Mouse (Mus musculus) mature B cell (primary cell): Measurements from ENCODE around the gene Ffar2.

Experiments used
- in situ Hi-C: fragments of 300-500 bp; cut with MboI; formaldehyde crosslinking; loops from 2 replicates; pipeline ENCODE4 v1.14.3; 2019

Ffar2 gene

GRCm38 (mm10) chr7:30821532-30821931 lies 2.0 kb downstream of the Ffar2 start:
- in situ Hi-C loops: no loop called here

- in situ Hi-C loops: no loop called here
Measured at GRCm38 (mm10) chr7:30820854-30821445, 2.6 kb downstream of the Ffar2 start.

- in situ Hi-C loops: no loop called here
Measured at GRCm38 (mm10) chr7:30820131-30820530, 3.4 kb downstream of the Ffar2 start.

DNA sequence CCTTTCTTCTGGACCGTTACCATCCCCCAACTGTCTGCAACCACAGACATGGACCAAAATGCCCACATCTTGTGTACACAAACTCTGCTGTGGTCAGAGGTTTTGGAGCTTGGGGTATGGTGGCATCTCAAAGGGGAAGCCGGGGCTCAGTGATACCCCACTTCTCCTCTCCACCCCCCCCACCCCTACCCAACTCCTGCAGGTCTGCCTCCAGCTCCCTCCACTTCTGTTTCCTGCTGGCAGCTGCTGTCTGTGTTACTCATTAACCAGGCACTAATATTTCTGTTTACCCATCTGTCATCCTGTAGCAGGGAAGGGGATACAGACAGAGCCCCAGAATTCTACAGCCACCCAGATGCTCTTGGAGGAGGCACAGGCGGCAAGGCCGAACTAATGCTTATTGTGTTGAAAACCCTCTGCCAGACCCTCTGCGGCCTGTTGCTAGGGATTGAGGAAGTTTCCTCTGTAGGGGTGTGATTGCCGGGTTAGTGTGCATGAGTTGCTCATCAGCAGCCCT lies 11.2 kb downstream of the Ffar2 start:
- in situ Hi-C loops: no loop called here

DNA sequence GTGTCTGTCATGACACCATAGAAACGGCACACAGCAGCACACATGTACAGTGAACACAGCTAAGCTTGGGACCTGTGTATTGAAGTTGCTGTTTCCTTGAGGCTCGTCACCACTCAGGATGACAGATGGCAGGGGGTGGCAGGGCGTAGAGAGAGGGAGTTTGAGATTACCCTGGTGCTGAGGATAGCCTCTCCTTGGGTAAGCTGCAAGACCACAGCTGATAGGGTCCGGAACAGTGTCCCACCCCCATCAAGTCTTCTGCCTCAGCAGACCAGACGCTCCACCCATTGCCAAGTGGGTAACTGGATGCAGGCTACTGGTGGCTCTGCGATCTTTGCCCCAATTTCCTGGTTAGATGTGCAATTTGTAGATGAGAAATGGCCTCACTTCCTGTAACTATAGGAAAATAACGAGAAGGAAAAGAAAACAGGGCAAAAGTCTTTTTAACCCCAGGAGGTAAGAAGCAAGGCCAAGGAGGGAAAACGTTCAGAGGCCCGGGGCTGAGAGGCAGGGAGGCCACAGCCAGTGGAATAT lies 11.8 kb downstream of the Ffar2 start:
- in situ Hi-C loops: no loop called here

GRCm38 (mm10) chr7:30810319-30810718 lies 13.3 kb downstream of the Ffar2 start:
- in situ Hi-C loops: no loop called here

GRCm38 (mm10) chr7:30805924-30806323 lies 17.7 kb downstream of the Ffar2 start:
- in situ Hi-C loops: no loop called here

DNA sequence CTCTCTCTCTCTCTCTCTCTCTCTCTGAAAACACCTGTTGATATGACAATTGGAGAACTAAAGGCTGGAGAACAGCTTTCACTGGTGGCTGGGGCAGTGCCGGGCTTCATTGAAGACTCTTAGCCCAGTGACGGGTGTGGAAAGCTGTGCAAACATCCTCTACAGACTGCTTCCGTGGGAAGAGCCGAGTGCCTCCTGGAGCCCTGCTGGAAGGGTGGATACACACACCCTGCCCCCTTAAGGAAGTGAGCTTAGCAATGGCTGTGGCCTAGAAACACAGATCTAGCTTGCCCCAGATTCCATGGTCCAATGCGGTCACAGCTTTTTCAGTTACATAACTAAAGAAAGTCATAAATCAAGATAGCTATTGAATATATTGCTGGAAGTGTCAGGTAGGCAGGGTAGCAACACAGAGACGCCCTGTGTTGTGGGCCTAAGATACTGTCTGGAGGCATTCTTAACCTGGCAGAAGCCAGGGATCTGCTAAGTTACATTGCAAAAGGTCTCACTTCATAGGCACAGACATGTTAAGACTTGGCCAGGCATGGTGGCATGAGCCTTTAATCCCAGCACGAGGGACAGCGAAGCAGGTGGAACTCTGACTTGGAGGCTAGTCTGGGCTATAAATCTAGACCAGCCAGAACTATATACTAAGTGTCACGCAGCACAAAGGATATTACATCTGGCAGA lies 19.4 kb downstream of the Ffar2 start:
- in situ Hi-C loops: no loop called here

DNA sequence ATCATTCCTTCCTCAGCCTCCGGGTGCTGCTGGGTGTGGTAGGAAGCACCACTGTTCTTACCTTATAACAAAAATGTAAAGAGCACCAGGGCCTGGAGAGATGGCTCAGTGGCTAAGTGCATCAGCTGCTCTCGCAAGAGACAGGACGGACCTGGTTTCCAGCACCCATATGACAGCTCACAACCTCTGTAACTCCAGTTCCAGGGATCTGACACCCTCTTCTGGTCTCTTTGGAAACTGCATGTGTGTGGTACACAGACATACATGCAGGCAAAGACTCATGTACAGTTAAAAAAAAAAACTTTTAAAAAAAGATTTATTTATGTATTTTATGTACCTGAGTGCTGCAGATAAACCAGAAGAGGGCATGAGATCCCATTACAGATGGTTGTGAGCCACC lies 20.3 kb downstream of the Ffar2 start:
- in situ Hi-C loops: no loop called here

DNA sequence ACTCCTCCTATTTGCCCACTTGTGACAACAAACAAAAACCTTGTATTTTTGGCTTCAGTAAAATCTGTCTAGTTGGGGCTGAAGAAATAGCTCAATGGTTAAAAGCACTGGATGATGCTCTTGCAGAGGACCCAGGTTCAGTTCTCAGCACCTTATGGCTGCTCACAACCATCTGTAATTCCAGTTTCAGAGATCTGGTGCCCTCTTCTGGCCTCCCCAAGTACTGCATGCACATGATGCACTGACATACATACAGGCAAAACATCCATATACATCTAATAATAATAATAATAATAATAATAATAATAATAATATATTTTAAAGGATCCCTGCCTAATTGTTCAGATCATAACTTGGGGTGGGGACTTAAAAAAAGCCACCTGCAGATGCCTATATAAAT lies 22.9 kb downstream of the Ffar2 start:
- in situ Hi-C loops: no loop called here

DNA sequence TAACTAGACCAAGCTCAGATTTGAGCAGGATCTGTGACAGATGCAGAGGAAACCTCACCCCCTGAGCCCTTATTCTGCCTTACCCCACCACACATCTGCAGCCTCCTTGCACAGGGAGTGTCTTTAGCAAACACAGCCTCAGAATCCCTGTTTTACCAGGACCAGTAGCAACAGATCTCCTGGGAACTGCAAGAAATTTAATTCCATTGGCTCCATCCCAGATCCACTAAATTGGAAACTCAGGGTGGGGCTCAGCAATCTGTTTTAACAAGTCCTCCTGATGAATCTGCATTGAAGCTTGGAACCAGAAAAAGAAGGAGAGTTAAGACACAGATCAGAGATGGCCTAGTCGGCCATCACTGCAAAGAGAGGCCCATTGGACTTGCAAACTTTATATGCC lies 26.8 kb downstream of the Ffar2 start:
- in situ Hi-C loops: no loop called here

GRCm38 (mm10) chr7:30794921-30795320 lies 28.7 kb downstream of the Ffar2 start:
- in situ Hi-C loops: no loop called here

GRCm38 (mm10) chr7:30791921-30792320 lies 31.7 kb downstream of the Ffar2 start:
- in situ Hi-C loops: no loop called here

GRCm38 (mm10) chr7:30790141-30790540 lies 33.4 kb downstream of the Ffar2 start:
- in situ Hi-C loops: no loop called here

GRCm38 (mm10) chr7:30787377-30788022 lies 36.1 kb downstream of the Ffar2 start, which contains the start of gene Krtdap:
Krtdap (plus strand) TSS chr7:30787896.
- in situ Hi-C loops: no loop called here

- in situ Hi-C loops: no loop called here
Measured at GRCm38 (mm10) chr7:30785721-30786546, 37.6 kb downstream of the Ffar2 start.

DNA sequence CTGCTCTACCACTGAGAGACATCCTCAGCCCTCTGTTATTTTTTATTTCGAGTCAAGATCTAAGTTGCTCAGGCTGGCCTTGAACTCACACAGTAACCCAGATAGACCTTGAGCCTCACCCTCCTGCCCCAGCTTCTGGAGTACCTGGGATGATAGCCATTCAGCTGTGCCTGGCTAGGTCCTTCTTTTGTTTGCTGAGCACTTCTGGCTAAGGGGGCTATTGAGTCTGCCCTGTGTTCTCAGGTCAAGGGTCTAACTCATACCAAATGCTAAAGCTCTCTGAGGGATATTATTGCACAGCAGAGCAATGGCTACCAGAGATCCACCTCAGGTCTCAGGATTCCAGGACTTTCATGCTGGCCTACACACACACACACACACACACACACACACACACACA lies 38.4 kb downstream of the Ffar2 start:
- in situ Hi-C loops: no loop called here

DNA sequence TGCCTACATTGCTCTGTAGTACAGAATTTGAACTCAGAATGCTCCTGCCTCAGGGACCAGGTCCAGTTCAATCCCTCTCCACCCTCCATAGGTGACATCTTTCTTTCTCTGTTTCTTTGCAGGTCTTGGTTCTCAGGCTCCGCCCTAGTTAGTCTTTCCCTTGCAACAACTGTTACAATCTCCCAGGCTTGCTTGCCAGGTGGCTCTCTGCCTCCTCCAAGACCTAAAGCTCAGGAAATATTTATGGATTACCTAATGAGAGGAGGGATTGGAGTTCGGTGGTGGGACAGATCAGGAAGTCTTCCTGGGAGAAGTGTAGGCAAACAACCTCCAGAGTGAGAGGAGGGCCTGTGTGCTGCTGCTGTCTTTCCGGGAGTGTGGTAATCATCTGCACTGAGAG lies 40.9 kb downstream of the Ffar2 start:
- in situ Hi-C loops: no loop called here

DNA sequence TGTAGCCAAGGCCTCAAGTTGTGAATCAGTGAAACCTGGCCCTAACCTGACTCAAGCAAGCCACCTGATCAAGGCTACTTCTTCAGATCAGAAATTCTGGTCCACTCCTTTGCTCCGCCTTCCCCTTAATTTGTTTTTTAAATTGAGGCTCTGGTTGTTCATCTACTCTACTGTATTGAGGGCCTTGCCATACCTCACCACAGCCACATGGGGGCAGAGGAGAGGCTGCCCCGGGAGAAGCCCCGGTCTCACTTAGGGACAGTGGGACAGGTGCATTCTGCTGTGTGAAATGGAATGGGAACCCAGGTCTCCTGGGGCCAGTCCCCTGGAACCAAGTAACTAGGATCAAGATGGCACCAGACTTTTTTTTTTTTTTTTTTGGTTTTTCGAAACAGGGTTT lies 41.8 kb downstream of the Ffar2 start:
- in situ Hi-C loops: no loop called here

DNA sequence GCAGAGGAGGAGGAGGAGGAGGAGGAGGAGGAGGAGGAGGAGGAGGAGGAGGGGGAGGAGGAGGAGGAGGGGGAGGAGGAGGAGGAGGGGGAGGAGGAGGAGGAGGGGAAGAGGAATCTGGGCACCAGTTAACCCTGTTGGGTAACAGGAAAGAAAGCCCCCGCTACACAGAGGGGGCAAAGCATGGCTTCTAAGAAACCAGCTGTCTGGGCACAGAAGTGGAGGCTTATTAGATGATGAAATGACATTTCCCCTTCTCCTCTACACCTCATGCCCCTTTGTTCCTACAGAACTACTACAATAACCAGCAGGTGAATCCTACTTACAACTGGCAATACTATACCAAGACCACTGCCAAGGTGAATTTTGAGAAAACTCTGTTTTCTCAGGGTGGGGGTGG lies 45.7 kb downstream of the Ffar2 start:
- in situ Hi-C loops: no loop called here

GRCm38 (mm10) chr7:30777081-30777579 lies 46.4 kb downstream of the Ffar2 start:
- in situ Hi-C loops: no loop called here

DNA sequence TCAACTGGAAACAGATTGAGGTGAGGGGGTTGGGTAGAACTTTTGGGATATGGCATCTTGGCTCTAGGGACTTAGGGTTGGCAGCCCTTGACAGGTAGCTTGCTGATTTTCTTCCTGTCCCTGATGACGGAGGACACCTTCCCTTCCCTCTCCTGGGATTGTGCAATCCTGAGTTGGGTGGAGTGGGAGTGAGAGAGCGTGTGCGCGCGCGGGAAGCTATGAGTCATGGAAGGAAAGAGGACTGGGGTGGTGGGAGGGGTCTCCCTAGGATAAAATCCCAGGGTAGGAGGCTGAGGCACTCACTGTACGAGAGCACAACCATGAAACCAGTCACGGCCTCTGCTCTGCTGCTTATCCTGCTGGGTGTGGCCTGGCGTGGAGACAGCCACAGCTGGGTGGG lies 47.5 kb downstream of the Ffar2 start:
- in situ Hi-C loops: no loop called here
